Mouse (Mus musculus) cerebellum, adult 9-10 months (tissue): ENCODE measurements around the gene Nrbf2.

Experiments used
- DNase-seq: peaks from one replicate; pipeline ENCODE4 v3.0.0; 2022

Nrbf2 gene

DNA sequence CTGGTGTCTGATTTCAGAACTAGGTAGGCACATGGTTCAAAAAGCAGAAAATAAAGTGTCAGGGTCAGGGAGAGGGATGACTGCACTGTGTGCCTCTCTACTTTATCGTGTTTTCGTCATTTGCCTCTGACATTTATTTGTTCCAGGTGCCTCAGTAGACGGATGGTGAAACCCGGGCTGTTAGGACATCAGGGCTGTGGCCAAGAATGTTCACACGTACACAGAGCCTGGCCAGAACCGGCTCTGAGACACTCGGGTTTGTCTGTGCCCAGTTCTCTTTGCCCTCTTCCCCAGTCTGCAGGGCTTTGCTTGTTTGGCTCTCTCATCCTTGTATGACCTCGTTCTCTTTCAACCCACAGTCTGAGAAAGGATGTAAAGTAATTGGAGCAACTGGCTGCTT lies 6.0 kb upstream of the Nrbf2 start:
- no peak for DNase-seq

DNA sequence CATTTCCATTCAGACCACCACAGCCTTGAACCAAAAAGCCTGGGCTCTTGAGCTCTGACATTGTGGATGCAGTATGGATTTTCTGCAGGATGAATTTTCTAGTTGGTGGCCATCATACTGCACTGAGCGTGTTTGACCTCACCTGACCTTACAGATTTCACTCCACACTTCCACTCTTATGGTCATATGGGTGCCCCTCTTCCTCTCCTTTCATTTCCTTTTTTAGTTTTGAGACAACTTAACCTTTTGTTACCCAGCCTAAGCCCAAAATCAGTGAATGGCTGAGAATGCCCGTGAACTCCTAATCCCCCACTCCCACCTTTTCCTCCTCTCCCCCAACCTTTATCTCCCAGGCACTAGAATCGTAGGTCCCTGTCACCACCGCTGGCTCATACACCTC lies 5.5 kb upstream of the Nrbf2 start:
- no peak for DNase-seq

- peak; percentile 45 for DNase-seq
Measured at GRCm38 (mm10) chr10:67287877-67288276, 2.8 kb upstream of the Nrbf2 start.

GRCm38 (mm10) chr10:67284761-67285175 lies 337 bp downstream of the Nrbf2 start:
- DNase-seq, result no peak

DNA sequence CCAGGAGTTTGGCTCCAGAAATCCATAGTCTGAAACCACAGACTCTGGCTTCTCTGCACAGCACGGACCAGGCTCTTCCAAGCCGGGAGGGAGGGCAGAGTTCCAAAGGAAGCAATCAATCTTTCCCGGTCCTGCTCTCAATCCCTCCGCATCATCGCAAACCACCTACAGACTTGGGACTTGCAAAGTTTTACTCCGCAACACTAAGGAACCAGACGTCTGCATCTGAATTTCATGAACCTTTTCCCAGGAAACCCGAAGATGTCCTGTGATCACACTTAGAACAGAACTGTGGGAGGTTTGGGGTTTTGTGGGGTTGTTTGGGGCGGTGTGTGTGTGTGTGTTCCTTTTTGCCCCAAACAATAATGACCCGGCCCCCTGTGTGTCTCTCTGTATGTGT lies 794 bp downstream of the Nrbf2 start:
- DNase-seq, result no peak

DNA sequence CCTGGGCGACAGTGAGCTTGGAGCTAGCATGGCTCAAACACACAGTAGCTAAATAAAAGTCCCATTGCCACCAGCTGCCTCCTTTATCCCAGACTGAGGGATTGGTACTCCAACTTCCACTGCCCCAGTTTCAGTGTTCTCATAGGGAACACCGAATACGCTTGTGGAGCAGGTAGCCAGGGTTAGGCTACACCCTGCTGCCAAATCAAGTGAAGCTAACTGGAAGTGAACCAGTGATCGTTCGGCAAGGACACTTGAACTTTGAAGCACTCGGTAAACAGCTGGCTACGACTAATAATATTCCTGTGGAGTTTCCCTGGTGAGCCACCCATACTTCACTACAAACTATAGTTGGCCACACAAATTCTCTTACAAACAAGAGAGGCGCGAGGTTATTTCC lies 1.6 kb downstream of the Nrbf2 start:
- DNase-seq, result no peak

DNA sequence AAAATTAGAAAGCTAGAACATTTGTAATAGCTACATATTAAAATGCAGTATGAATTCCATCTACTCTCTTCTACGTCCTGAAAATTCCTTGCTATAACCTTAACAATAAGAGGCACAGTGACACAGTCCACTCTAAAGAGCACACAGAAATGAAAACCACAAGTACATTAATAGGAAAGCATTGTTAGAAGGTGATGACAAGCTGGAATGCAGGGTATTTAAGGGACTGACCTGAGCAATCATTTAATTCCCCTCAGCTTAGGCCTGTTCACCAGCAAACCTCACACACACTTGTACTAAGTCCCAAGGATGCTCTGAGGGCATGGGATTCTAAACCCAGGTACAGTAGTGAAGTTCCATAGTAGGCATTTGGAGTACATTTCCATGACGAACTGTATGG lies 2.6 kb downstream of the Nrbf2 start:
- DNase-seq, result no peak

- no peak for DNase-seq
Measured at GRCm38 (mm10) chr10:67281852-67282251, 3.3 kb downstream of the Nrbf2 start.

DNA sequence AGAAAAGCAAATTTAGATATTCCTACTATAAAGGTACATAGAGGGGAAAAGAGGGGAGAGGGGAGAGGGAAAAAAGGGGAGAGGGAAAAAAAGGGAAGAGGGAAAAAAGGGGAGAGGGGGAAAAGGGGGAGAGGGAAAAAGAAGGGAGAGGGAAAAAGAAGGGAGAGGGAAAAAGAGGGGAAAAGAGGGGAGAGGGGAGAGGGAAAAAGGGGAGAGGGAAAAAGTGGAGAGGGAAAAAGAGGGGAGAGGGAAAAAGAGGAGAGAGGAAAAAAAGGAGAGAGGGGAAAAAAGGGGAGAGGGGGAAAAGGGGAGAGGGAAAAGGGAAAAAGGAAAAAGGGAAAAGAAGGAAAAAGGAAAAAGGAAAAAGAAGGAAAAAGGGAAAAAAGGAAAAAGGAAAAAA lies 9.2 kb downstream of the Nrbf2 start:
- no peak for DNase-seq

GRCm38 (mm10) chr10:67264852-67265251 lies 20.3 kb downstream of the Nrbf2 start:
- DNase-seq, result peak; percentile 43

GRCm38 (mm10) chr10:67253115-67253514 lies 32.0 kb downstream of the Nrbf2 start:
- no peak for DNase-seq

DNA sequence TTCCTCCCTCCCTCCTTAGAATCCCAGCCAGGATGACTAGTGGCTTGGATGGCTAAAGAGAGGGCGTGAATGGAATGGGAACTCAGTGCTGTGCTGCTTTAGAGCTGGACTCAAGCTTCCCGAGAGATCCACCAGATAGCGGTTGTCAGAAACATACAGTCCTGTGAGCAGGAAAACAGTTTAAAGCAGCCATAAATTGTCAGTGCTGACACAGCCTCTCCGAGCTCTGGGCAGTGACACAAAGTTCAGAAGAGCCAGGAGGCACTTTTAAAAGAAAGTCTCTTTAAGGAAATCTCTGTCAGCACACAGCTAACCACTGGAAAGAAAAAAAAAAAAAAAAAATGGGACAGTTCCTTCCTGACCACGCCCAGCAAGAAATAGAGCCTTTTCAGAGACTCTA lies 32.8 kb downstream of the Nrbf2 start:
- no peak for DNase-seq

- peak; percentile 31 for DNase-seq
Measured at GRCm38 (mm10) chr10:67250846-67251245, 34.3 kb downstream of the Nrbf2 start.

DNA sequence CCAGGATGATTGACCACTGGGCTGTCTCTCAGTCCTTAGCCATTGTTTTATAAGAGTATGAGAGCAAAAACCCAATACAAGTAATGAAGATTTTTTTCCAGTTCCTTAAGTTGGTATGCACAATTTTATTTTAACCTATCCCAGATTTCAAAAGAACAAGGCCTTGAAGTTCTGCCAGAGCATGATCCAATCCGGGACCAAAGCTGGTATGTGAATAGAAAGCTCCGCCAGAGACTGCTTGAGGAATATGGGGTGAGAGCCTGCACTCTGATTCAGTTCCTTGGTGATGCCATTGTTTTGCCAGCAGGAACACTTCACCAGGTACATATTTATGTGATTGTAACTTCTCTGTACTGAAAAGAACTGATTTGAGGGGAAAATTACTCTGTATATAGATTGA lies 35.6 kb downstream of the Nrbf2 start:
- DNase-seq, result no peak

- no peak for DNase-seq
Measured at GRCm38 (mm10) chr10:67247145-67247544, 38.0 kb downstream of the Nrbf2 start.

- no peak for DNase-seq
Measured at GRCm38 (mm10) chr10:67230439-67230838, 54.7 kb downstream of the Nrbf2 start.

GRCm38 (mm10) chr10:67226543-67226942 lies 58.6 kb downstream of the Nrbf2 start:
- DNase-seq, result no peak

DNA sequence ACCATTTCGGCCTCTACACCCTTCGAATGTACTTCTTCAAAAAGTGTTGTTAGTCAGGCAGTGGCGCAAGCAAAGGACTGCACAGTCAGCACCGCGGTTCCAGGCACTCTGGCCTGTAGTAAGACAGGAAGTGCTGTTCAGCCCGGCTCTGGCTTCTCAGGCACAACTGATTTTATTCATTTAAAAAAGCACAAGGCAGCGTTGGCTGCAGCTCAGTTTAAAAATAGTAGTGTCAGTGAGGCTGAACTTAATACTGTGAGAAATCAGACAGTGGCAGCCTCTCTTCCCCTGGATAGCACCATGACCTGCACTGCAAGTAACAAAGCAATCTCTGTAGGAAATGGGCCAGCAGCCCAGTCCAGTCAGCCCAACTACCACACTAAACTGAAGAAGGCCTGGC lies 59.0 kb downstream of the Nrbf2 start:
- peak; percentile 59 for DNase-seq

DNA sequence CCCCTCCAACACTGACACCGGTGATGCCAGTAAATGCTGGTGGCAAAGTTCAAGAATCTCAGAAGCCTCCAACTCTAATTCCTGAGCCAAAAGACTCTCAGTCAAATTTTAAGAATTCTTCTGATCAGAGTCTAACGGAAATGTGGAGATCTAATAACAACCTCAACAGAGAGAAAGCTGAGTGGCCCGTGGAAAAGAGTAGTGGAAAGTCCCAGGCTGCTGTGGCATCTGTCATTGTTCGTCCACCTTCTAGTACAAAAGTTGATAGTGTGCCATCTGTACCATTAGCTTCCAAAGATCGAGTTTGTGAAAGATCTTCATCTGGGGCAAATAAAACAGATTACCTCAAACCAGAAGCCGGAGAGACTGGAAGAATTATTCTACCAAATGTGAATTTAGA lies 59.6 kb downstream of the Nrbf2 start:
- no peak for DNase-seq

GRCm38 (mm10) chr10:67223942-67224341 lies 61.2 kb downstream of the Nrbf2 start:
- DNase-seq, result no peak

DNA sequence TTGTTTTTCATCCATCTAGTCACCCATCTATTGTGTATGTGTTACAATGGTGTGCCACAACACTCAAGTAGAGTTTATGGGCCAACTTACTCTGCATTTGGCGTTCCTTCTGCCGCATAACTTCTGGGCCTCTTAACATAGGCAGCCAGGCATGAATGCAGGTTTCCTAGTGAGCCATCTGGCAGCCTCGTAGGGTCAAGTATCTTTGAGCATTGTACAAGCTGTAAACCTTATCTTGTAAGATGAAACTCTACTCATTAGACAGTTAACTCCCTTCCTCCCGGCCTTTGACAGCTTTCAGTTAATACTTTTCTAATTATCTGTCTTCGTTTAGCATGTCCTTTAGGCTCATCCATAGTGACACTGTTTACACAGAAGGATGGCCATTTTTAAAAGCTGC lies 63.8 kb downstream of the Nrbf2 start:
- peak; percentile 68 for DNase-seq

DNA sequence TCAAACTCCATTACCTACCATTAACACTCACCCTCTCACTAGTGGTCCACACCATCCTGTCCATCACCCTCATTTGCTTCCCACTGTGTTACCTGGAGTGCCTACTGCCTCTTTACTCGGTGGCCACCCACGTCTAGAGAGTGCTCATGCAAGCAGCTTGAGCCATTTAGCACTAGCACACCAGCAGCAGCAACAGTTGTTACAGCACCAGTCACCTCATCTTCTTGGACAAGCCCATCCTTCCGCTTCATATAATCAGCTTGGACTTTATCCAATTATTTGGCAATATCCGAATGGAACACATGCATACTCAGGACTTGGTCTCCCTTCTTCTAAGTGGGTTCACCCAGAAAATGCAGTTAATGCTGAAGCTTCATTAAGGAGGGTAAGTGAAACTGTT lies 64.9 kb downstream of the Nrbf2 start:
- DNase-seq, result no peak

- no peak for DNase-seq
Measured at GRCm38 (mm10) chr10:67218873-67219565, 66.1 kb downstream of the Nrbf2 start.

DNA sequence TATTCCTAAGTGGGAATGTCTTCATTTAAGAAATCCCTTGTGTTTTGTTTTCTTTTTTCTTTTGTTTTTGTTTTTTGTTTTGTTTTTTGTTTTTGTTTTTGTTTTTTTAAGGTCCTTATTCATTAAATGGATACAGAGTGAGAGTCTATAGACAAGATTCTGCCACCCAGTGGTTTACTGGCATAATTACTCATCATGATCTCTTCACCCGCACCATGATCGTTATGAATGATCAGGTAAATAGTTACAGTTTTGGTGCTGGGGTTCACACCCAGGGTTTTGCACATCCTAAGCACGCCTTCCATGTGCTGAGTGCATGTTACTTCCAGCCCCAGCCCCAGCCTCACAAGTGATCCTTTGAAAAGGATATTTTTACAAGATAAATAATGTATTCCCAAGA lies 68.2 kb downstream of the Nrbf2 start:
- DNase-seq, result peak; percentile 49
